Mouse (Mus musculus): ENCODE data around the gene Chid1. TPM values are rescaled to one million over a fixed set of nuclear protein-coding genes. Genes with fewer than 3 reads are reported as not detected.

Gene Chid1
- polyA plus RNA-seq, 1 experiment, result 89.4 TPM

DNA sequence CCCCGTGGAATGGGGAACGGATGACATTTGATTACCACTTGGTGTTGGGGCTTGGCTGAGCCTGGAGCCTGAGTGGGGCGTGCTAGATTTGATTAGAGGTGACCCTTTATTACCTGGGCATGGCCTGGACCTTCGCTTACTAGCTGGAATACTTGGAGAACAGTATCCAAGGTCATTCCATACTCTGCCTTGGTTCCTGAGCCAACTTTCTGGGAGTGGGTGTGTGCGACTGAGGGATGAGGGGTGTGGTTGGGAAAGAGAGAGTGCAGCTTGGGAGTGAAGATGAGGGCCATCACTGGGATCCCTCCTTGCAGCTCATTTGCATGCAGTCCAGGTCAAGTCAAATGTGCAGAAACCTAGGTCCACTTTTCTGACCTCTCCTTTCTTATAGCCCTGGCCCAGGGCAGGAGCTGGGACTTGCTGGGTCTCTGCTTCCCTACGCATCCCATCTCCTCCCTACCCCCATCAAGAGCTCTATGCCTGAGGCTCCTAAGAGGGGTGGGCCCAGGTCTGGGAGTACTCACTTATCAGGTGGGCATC is 56.5 kb downstream of the Chid1 start:
- H3K4me3 ChIP-seq (ENCODE audit: control insufficient read depth, low read depth, low read length), result no peak overlapping the region
- H3K4me1 ChIP-seq (ENCODE audit: control insufficient read depth, insufficient read depth, low read length), result peaks cover 16% of the 10 kb centered on the region
- no peaks in the 10 kb centered on the region for H3K36me3 ChIP-seq (ENCODE audit: control insufficient read depth, insufficient read depth, low read length)
- no peak overlapping the region for H3K27ac ChIP-seq (ENCODE audit: control insufficient read depth, insufficient read depth, low read depth, low read length)
- H3K27me3 ChIP-seq (ENCODE audit: control insufficient read depth, insufficient read depth, low read length), result no peaks in the 10 kb centered on the region
- TF ChIP-seq CTCF (IDR thresholded peaks at IDR 0.05; ENCODE audit: control insufficient read depth, insufficient read depth, insufficient replicate concordance, low read depth, low read length) (no peak), POLR2A (IDR thresholded peaks at IDR 0.05; ENCODE audit: control insufficient read depth, low read depth, low read length) (no peak)

DNA sequence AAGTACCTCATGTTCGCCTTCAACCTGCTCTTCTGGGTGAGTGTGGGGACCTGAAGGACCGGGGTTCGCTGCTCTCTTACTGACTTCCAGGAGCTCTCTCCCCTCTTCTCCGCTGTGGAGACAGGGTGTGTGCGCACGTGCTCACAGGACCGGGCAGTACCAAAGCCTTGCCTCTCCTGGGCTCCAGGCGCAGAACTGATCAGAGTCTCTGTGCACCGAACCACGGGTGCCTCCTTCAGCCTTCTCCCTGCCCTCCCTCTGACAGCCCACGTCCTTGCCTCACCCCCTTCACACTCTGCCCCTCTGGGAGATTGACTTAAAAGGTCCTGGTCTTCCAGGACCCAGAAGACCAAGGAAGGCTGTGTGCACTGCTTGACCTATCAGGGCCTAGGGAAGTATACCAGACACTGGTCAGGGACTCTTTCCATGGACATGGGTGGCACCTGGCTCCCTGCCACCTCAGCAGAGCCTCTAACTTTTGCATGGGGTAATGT is 57.1 kb downstream of the Chid1 start:
- TF ChIP-seq CTCF (IDR thresholded peaks at IDR 0.05; ENCODE audit: control insufficient read depth, insufficient read depth, insufficient replicate concordance, low read depth, low read length), result no peak
- TF ChIP-seq POLR2A (IDR thresholded peaks at IDR 0.05; ENCODE audit: control insufficient read depth, low read depth, low read length), result no peak
- peaks cover 16% of the 10 kb centered on the region for H3K4me1 ChIP-seq (ENCODE audit: control insufficient read depth, insufficient read depth, low read length)
- H3K27me3 ChIP-seq (ENCODE audit: control insufficient read depth, insufficient read depth, low read length), result no peaks in the 10 kb centered on the region
- H3K27ac ChIP-seq (ENCODE audit: control insufficient read depth, insufficient read depth, low read depth, low read length), result no peak overlapping the region
- H3K4me3 ChIP-seq (ENCODE audit: control insufficient read depth, low read depth, low read length), result peak overlapping the region; percentile 62
- no peaks in the 10 kb centered on the region for H3K36me3 ChIP-seq (ENCODE audit: control insufficient read depth, insufficient read depth, low read length)

GRCm38 (mm10) chr7:141481498-141482401 is 57.9 kb downstream of the Chid1 start:
- H3K36me3 ChIP-seq (ENCODE audit: control insufficient read depth, insufficient read depth, low read length), result no peaks in the 10 kb centered on the region
- H3K4me1 ChIP-seq (ENCODE audit: control insufficient read depth, insufficient read depth, low read length), result peaks cover 20% of the 10 kb centered on the region
- H3K27me3 ChIP-seq (ENCODE audit: control insufficient read depth, insufficient read depth, low read length), result no peaks in the 10 kb centered on the region
- no peak overlapping the region for H3K27ac ChIP-seq (ENCODE audit: control insufficient read depth, insufficient read depth, low read depth, low read length)
- H3K4me3 ChIP-seq (ENCODE audit: control insufficient read depth, low read depth, low read length), result peak overlapping the region; percentile 62
- TF ChIP-seq POLR2A (IDR thresholded peaks at IDR 0.05; ENCODE audit: control insufficient read depth, low read depth, low read length) (0 out of 2 replicates have a peak, but pooled peaks have one; percentile 15), CTCF (IDR thresholded peaks at IDR 0.05; ENCODE audit: control insufficient read depth, insufficient read depth, insufficient replicate concordance, low read depth, low read length) (peak; percentile 22; the same call in 1 of the 2 replicates)

- no peak for TF ChIP-seq POLR2A (IDR thresholded peaks at IDR 0.05; ENCODE audit: control insufficient read depth, low read depth, low read length)
- peak; percentile 91; the same call in 1 of the 2 replicates for TF ChIP-seq CTCF (IDR thresholded peaks at IDR 0.05; ENCODE audit: control insufficient read depth, insufficient read depth, insufficient replicate concordance, low read depth, low read length)
- Histone ChIP-seq H3K36me3 (ENCODE audit: control insufficient read depth, insufficient read depth, low read length) (no peaks in the 10 kb centered on the region), H3K4me3 (ENCODE audit: control insufficient read depth, low read depth, low read length) (no peak overlapping the region), H3K27me3 (ENCODE audit: control insufficient read depth, insufficient read depth, low read length) (no peaks in the 10 kb centered on the region), H3K4me1 (ENCODE audit: control insufficient read depth, insufficient read depth, low read length) (peaks cover 27% of the 10 kb centered on the region), H3K27ac (ENCODE audit: control insufficient read depth, insufficient read depth, low read depth, low read length) (no peak overlapping the region)
These were observed 58.7 kb downstream of the Chid1 start for GRCm38 (mm10) chr7:141480842-141481497.

GRCm38 (mm10) chr7:141478270-141478748 is 61.3 kb downstream of the Chid1 start:
- no peak overlapping the region for H3K4me3 ChIP-seq (ENCODE audit: control insufficient read depth, low read depth, low read length)
- no peaks in the 10 kb centered on the region for H3K27me3 ChIP-seq (ENCODE audit: control insufficient read depth, insufficient read depth, low read length)
- peak overlapping the region; percentile 86 for H3K27ac ChIP-seq (ENCODE audit: control insufficient read depth, insufficient read depth, low read depth, low read length)
- peaks cover 39% of the 10 kb centered on the region for H3K4me1 ChIP-seq (ENCODE audit: control insufficient read depth, insufficient read depth, low read length)
- no peaks in the 10 kb centered on the region for H3K36me3 ChIP-seq (ENCODE audit: control insufficient read depth, insufficient read depth, low read length)
- TF ChIP-seq CTCF (IDR thresholded peaks at IDR 0.05; ENCODE audit: control insufficient read depth, insufficient read depth, insufficient replicate concordance, low read depth, low read length), result no peak
- TF ChIP-seq POLR2A (IDR thresholded peaks at IDR 0.05; ENCODE audit: control insufficient read depth, low read depth, low read length), result no peak

DNA sequence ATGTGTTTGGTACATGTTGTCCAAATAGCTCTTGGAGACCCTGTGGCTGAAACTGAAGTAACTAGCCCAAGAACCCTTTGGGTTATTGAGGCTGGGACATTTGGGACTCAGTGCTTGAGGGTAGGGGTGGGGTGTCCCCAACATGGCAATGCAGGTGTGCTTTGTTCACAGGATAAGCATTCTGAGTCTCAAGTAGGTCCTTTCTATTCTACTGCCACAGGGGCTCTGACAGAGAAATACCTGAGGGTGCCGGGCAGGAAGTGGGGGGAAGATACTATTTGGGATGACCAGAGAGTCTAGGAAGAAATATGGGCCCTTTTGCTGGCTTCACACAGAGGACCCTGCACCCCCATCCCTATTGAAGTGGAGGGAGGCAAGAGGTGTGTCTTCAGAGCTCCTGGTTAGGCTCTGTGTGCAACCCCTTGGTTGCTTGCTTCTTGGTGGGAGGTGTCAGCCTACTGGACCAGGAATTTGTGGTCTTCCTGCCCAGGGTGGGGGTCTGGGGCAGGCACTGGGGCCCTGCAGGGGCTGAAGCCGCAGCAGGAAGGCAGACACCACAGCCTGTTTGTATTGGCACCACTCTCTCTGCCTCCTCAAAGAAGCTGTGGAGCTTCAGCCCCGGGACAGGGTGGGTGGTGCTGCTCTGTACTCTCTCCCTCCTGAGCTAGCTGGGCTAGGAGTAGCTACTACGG is 61.9 kb downstream of the Chid1 start:
- H3K36me3 ChIP-seq (ENCODE audit: control insufficient read depth, insufficient read depth, low read length), result no peaks in the 10 kb centered on the region
- no peaks in the 10 kb centered on the region for H3K27me3 ChIP-seq (ENCODE audit: control insufficient read depth, insufficient read depth, low read length)
- peaks cover 37% of the 10 kb centered on the region for H3K4me1 ChIP-seq (ENCODE audit: control insufficient read depth, insufficient read depth, low read length)
- H3K27ac ChIP-seq (ENCODE audit: control insufficient read depth, insufficient read depth, low read depth, low read length), result peak overlapping the region; percentile 86
- no peak overlapping the region for H3K4me3 ChIP-seq (ENCODE audit: control insufficient read depth, low read depth, low read length)
- TF ChIP-seq POLR2A (IDR thresholded peaks at IDR 0.05; ENCODE audit: control insufficient read depth, low read depth, low read length), result no peak
- TF ChIP-seq CTCF (IDR thresholded peaks at IDR 0.05; ENCODE audit: control insufficient read depth, insufficient read depth, insufficient replicate concordance, low read depth, low read length), result no peak

Data from testis, adult 2 months (tissue).